Mouse (Mus musculus): ENCODE data around the gene Vmn2r80.
A peak's percentile ranks its signal among the peaks of the same experiment; 100 is the strongest.
"Not testable (repeated sequence)": the region's sequence is repeated elsewhere in the genome, so short reads cannot be mapped to it uniquely, and the experiment has no call there.

The Vmn2r80 gene

GRCm38 (mm10) chr10:79148469-79148868 is at the start of gene Vmn2r80:
TSS of gene Vmn2r80 (plus strand) at chr10:79148769.
- not testable (repeated sequence) for DNase-seq

- DNase-seq = peak; percentile 14
These were observed 42.0 kb upstream of the Vmn2r80 start for GRCm38 (mm10) chr10:79106325-79107282.

- DNase-seq = no peak
These were observed 41.0 kb upstream of the Vmn2r80 start for GRCm38 (mm10) chr10:79107531-79107930.

- no peak for DNase-seq
These were observed 39.4 kb upstream of the Vmn2r80 start for GRCm38 (mm10) chr10:79109156-79109555.

GRCm38 (mm10) chr10:79110482-79110881 is 38.1 kb upstream of the Vmn2r80 start:
- DNase-seq = no peak

GRCm38 (mm10) chr10:79115085-79115484 is 33.5 kb upstream of the Vmn2r80 start:
- DNase-seq = no peak

GRCm38 (mm10) chr10:79116125-79116849 is 32.3 kb upstream of the Vmn2r80 start:
- peak; percentile 75 for DNase-seq

- no peak for DNase-seq
These were observed 3.0 kb downstream of the Vmn2r80 start for GRCm38 (mm10) chr10:79151602-79152001.

DNA sequence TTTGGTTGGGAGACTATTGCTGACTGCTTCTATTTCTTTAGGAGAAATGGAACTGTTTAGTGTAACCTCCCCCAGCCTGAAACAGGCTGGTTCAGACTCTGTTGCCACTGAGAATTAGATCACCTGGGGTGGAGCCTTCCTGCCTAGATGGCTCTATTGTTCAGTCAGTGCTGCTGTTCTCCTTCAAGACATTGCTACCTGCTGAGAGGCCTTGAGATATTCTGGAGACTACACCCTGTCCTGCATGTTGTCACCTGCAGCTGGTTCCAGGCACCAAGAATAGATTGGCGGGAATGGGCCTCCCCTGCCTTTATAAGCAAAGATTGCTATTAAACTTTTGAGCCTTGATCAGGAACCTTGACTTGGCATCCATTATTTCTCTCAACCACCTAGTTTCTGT is 51.4 kb downstream of the Vmn2r80 start:
- not testable (repeated sequence) for DNase-seq

GRCm38 (mm10) chr10:79220432-79220831 is 71.9 kb downstream of the Vmn2r80 start:
- DNase-seq = no peak

DNA sequence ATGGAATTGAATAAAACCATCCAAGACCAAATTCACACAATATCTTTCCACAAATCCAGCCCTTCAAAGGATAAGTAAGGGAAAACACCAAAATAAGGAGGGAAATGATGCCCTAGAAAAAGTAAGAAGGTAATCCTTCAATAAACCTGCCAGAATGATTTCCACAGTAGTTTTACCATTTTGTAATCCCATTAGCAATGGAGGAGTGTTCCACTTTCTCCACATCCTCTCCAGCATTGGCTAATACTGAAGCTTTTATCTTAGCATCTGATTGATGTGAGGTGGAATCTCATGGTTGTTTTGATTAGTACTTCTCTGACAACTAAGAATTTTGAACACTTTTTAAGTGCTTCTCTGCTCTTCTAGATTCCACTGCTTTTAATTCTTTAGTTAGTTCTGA is 73.0 kb downstream of the Vmn2r80 start:
- DNase-seq = no peak

DNA sequence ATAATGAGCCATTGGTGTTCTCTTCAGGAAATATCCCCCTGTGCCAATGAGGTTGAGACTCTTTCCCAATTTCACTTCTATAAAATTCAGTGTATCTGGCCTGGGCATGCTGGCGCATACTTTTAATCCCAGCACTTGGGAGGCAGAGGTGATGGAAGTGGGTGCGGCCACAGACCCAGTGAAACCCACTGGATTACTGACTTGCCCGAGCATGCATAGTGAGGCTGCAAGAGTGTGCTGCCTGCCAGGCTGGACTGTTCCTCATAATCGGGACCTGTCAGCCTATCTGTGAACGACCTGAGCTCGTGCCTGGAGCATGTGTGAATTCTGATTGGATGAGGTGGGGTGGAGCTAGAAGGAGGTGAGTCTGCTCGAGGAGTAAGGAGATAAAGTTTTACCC is 73.6 kb downstream of the Vmn2r80 start:
- no peak for DNase-seq

Measured in lung, postnatal 10 days (tissue).